Mouse (Mus musculus) hindbrain, embryonic 12.5 days (tissue): ENCODE measurements around the gene Usp37. TPM values are rescaled to one million over a fixed set of nuclear protein-coding genes. Genes with fewer than 3 reads are reported as not detected.
"Not testable (repeated sequence)": the region's sequence is repeated elsewhere in the genome, so short reads cannot be mapped to it uniquely, and the experiment has no call there.

ENCODE experiments used
- ATAC-seq: fragments of 200-750 bp; cut with Nextera tagmentation; 2 replicates; pipeline ENCODE4 v1.8.0; 2017; ENCODE audit warnings: moderate TSS enrichment; ENCODE audit not compliant: low FRiP score
- H3K27ac ChIP-seq: fragments of 300-500 bp; sonication (generic); 2 replicates; pipeline ENCODE4 v1.5.1; 2016; ENCODE audit warnings: mild to moderate bottlenecking
- H3K27me3 ChIP-seq: fragments of 300-500 bp; sonication (generic); 2 replicates; pipeline ENCODE4 v1.6.1; 2016; ENCODE audit warnings: mild to moderate bottlenecking
- H3K36me3 ChIP-seq: fragments of 300-500 bp; sonication (generic); 2 replicates; pipeline ENCODE4 v1.6.1; 2016; ENCODE audit warnings: mild to moderate bottlenecking
- H3K4me1 ChIP-seq: fragments of 300-500 bp; sonication (generic); 2 replicates; pipeline ENCODE4 v1.6.1; 2016
- H3K4me2 ChIP-seq: fragments of 300-500 bp; sonication (generic); replicated peaks from 2 replicates; pipeline ENCODE4 v1.6.1; 2016; ENCODE audit warnings: mild to moderate bottlenecking
- H3K4me3 ChIP-seq: fragments of 300-500 bp; sonication (generic); 2 replicates; pipeline ENCODE4 v1.5.1; 2016; ENCODE audit warnings: mild to moderate bottlenecking
- H3K9ac ChIP-seq: fragments of 300-500 bp; sonication (generic); 2 replicates; pipeline ENCODE4 v1.6.1; 2016; ENCODE audit warnings: mild to moderate bottlenecking, moderate library complexity
- H3K9me3 ChIP-seq: fragments of 300-500 bp; sonication (generic); replicated peaks from 2 replicates; pipeline ENCODE4 v1.6.1; 2016; ENCODE audit warnings: mild to moderate bottlenecking
- WGBS: fragments of 180-500 bp; shearing (Covaris S2); methylation state at CpG from one replicate; pipeline ENCODE4 v1.1.7; 2016; 5-methylcytosine and 5-hydroxymethylcytosine counted together
- polyA plus RNA-seq: library from polyadenylated mRNA; unstranded; fragments of >200 nt; fragmentation: Nextera tagmentation; extraction: Ambion mirVana; gene quantifications from 2 replicates; pipeline ENCODE4 v1.2.1, GENCODE M21; 2016

The Usp37 gene
- polyA plus RNA-seq, 1 experiment from 2014 or later, result 35.3 TPM

DNA sequence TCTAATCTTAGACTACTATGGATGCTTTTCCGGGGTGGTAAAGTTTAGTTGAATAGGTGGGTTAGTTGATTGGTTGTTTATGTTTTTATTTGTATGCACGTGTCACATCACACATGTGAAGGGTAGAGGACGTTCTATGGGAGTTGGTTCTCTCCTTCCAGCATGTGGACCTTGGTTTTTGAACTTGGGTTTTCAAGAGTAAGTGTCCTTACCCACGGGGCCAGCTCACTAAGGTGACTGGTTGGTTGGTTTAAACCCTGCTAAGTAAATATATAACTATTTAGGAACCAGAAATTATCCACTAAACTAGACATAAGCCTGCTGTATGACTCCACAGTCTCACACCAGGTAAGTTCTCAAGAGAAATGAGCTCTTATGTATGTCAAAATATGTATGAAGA, 19.3 kb downstream of the Usp37 start:
- Histone ChIP-seq H3K9me3 (no peaks in the 10 kb centered on the region), H3K4me2 (no peak overlapping the region), H3K4me3 (no peak overlapping the region), H3K36me3 (peaks cover 75% of the 10 kb centered on the region), H3K27me3 (no peaks in the 10 kb centered on the region), H3K27ac (no peak overlapping the region), H3K9ac (no peak overlapping the region), H3K4me1 (no peaks in the 10 kb centered on the region)
- ATAC-seq, result no peak
- WGBS, result 88% methylated on average over 4 of the region's 4 CpGs

DNA sequence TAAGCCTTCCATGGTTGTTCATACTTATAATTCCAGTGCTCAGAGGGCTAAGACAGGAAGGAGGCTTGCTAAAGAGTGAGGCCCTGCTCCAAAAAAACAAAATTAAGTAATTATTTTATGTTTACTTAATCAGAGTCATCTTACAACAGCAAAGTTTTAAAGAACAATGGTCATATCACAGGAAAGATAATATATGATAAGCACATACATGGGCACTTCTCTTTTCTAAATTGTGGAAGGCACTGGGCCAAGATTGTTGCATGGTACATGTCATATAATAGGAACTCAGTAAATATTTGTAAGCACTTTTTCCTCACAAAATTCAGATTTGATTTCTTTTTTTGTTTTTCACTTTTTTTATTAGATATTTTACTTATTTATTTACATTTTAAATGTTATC, 24.2 kb downstream of the Usp37 start:
- Histone ChIP-seq H3K27ac (no peak overlapping the region), H3K27me3 (no peaks in the 10 kb centered on the region), H3K4me2 (no peak overlapping the region), H3K36me3 (peaks cover 60% of the 10 kb centered on the region), H3K4me3 (no peak overlapping the region), H3K4me1 (no peaks in the 10 kb centered on the region), H3K9ac (no peak overlapping the region), H3K9me3 (no peaks in the 10 kb centered on the region)
- no peak for ATAC-seq

DNA sequence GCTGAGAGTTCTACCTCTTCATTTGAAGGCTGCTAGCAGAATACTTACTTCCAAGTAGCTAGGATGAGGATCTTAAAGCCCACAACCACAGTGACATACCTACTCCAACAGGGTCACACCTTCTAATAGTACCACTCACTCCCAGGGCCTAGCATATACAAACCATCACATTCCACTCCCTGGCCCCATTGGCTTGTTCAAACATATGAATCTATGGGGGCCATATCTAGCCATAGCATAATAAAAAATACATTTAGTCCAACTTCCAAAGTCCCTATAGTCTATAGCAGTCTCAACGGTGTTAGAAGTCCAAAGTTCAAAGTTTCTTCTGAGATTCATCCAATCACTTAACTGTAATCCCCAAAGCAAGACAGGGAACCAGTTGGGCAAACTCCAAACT, 31.1 kb downstream of the Usp37 start:
- not testable (repeated sequence) for H3K4me3 ChIP-seq, H3K9me3 ChIP-seq, H3K27me3 ChIP-seq, H3K9ac ChIP-seq, H3K4me2 ChIP-seq, H3K27ac ChIP-seq, ATAC-seq, H3K4me1 ChIP-seq
- H3K36me3 ChIP-seq, result peaks cover 11% of the 10 kb centered on the region; the same call in 1 of the 2 replicates
- 97% methylated on average over 1 of the region's 1 CpGs for WGBS

DNA sequence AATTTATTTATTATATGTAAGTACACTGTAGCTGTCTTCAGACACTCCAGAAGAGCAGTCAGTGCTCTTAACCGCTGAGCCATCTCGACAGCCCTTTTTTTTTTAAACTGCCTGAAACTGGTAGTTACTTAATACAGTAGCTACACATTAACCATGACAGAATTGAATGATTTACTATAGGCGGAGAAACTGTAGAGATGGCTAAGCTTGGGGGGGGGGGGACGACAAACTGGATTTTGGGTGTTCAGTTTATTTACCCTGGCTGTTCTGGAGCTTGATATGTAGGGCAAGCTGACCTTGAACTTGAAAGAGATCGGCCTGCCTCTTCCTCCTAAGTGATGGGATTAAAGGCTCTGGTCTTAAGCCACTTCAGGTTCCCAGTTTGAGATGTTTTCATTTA, 32.8 kb downstream of the Usp37 start:
- WGBS, result 98% methylated on average over 5 of the region's 5 CpGs
- Histone ChIP-seq H3K9ac (no peak overlapping the region), H3K4me3 (no peak overlapping the region), H3K27me3 (no peaks in the 10 kb centered on the region), H3K4me2 (no peak overlapping the region), H3K27ac (no peak overlapping the region), H3K9me3 (no peaks in the 10 kb centered on the region), H3K36me3 (0 out of 2 replicates have a peak, but pooled peaks cover 4% of the 10 kb centered on the region), H3K4me1 (peaks cover 23% of the 10 kb centered on the region)
- ATAC-seq, result no peak

DNA sequence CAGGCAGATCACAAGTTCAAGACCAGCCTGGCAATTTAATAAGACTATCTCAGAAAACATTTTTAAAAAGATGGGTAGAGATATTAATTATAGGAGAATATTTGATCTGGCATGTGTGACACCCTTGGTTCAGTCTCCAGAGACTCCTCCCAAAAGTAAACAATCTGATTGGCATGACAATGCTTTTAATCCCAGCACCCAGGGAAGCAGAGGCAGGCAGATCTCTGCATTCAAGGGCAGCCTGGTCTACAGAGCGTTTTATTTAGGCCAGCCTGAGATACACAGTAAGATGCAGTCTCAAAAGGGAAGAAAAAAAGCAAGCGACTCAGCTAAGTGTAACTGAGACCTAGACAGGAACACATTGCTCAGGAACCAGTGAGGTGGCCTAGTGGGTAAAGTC, 36.3 kb downstream of the Usp37 start:
- H3K4me3 ChIP-seq, result 0 out of 2 replicates have a peak overlapping the region, but pooled peaks have one; percentile 91
- no peaks in the 10 kb centered on the region for H3K36me3 ChIP-seq
- 97% methylated on average over 2 of the region's 2 CpGs for WGBS
- no peak for ATAC-seq
- H3K9me3 ChIP-seq, result no peaks in the 10 kb centered on the region
- no peak overlapping the region for H3K27ac ChIP-seq
- H3K27me3 ChIP-seq, result no peaks in the 10 kb centered on the region
- H3K9ac ChIP-seq, result no peak overlapping the region
- H3K4me1 ChIP-seq, result peaks cover 32% of the 10 kb centered on the region
- peak overlapping the region; percentile 65 for H3K4me2 ChIP-seq

DNA sequence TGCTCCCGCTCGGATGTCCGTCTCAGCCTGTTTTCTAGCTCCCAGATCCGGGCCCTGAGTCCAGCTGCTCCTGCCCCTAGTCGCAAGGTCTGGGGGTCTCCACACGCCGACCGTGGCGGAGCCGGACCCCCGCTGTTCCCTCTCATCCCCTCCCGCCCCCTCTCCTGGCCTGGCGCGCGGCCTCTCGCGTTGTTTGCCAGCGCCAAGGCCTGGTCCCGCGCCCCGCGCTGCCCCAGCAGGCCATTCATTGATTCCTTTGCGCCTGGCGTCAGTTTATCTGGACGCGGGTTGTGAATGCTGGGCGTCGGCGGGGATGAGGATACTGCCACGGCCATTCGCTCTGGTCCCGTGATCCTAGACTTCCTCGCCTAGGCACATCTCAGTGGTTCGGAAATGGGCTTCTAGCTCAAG, 37.6 kb downstream of the Usp37 start:
- Histone ChIP-seq H3K9me3 (no peaks in the 10 kb centered on the region), H3K4me3 (peak overlapping the region; percentile 91), H3K4me1 (peaks cover 32% of the 10 kb centered on the region), H3K27me3 (no peaks in the 10 kb centered on the region), H3K27ac (peak overlapping the region; percentile 92), H3K9ac (peak overlapping the region; percentile 94), H3K4me2 (peak overlapping the region; percentile 65), H3K36me3 (no peaks in the 10 kb centered on the region)
- 0% methylated on average over 32 of the region's 34 CpGs for WGBS
- ATAC-seq, result no peak; the same call in 1 of the 2 replicates

DNA sequence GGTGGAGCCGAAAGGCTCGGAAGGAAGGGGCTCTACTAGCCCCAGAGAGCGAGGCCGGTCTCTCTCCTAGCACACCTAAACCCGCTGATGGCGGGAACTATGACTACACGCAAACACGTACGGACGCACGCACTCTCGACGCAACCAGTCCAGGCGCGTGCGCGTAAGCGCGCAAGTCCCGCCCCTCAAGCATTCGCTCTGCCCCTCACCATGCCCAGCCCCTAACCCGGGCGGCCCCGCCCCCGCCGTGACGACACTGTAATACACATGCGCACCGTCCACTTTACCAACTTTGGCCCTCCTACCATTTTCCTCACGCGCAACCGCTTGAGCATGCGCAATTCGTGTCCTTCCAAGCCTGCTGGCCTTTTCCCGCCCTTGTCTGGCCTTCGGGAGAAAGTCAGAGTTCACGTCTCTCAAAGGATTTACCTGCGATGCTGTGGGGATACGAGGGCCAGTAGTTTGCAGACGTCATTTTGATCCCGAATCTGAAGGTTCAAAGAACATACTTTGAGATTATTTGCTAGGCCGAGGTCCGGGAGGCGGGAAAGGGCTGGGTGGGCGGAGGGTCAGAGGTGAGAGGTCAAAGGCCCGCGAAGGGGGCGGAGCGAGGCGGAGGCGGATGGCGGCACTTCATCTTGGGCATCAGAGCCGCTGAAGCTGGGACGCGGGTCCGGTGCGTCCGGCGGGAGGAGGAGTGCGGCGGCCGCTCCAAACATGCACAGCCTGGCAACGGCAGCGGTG, 38.2 kb downstream of the Usp37 start, which contains the start of gene Cnot9:
Gene Cnot9, plus strand, starts transcription at position 338 of the 744 bp plus-strand sequence.
- peak within 1 kb of the TSS; percentile 92 for H3K27ac ChIP-seq
- H3K36me3 ChIP-seq, result no peaks in the 10 kb centered on the region
- H3K9me3 ChIP-seq, result no peaks in the 10 kb centered on the region
- WGBS, result under 1% methylated on average over 62 of the region's 64 CpGs
- H3K27me3 ChIP-seq, result no peaks in the 10 kb centered on the region
- peaks cover 32% of the 10 kb centered on the region for H3K4me1 ChIP-seq
- ATAC-seq, result peak; percentile 100
- peak within 1 kb of the TSS; percentile 94 for H3K9ac ChIP-seq
- peak within 1 kb of the TSS; percentile 91 for H3K4me3 ChIP-seq
- H3K4me2 ChIP-seq, result peak within 1 kb of the TSS; percentile 65

DNA sequence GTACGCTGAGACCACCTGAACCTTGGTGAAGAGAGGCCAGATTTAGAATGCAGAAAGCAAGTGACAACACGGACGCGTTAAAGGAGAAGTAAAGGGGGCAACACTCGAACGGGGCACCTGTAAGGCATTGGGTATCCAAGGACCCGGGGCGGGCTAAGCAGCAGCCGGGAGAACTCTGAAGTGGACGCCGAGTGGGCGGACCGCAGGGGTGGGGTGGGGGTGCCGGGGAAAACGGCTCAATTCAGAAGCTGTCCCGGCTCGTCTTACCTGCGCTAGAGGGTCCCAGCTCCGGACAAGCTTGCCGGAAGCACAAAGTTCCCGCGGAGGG, 38.7 kb downstream of the Usp37 start:
- no peaks in the 10 kb centered on the region for H3K36me3 ChIP-seq
- H3K9me3 ChIP-seq, result no peaks in the 10 kb centered on the region
- ATAC-seq, result no peak
- peak overlapping the region; percentile 65 for H3K4me2 ChIP-seq
- no peaks in the 10 kb centered on the region for H3K27me3 ChIP-seq
- 2% methylated on average over 22 of the region's 22 CpGs for WGBS
- peaks cover 32% of the 10 kb centered on the region for H3K4me1 ChIP-seq
- peak overlapping the region; percentile 70; the same call in 1 of the 2 replicates for H3K27ac ChIP-seq
- H3K4me3 ChIP-seq, result peak overlapping the region; percentile 91
- peak overlapping the region; percentile 80 for H3K9ac ChIP-seq

DNA sequence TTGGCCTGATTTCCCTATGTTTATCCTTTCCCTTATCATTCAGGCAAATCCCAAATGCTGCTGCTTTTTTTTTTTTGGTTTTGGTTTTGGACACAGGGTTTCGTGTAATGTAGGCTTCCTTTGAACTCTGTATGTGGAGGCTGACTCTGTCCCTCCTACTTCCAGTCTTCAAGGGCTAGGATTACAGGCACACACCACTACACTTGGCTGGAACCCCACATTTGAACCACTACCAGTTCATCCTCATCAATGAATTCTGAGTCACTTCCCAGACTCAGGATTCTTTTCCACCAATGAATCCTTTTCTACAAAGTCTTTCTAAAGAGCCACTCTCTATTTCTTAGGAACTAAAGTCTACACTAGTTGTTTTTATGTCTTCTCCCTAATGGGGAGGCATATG, 43.0 kb downstream of the Usp37 start:
- Histone ChIP-seq H3K9ac (no peak overlapping the region), H3K9me3 (no peaks in the 10 kb centered on the region), H3K36me3 (0 out of 2 replicates have a peak, but pooled peaks cover 3% of the 10 kb centered on the region), H3K4me1 (peaks cover 9% of the 10 kb centered on the region), H3K27me3 (no peaks in the 10 kb centered on the region), H3K4me3 (no peak overlapping the region), H3K27ac (no peak overlapping the region), H3K4me2 (no peak overlapping the region)
- ATAC-seq, result no peak
- WGBS, result 88% methylated on average over 1 of the region's 1 CpGs

DNA sequence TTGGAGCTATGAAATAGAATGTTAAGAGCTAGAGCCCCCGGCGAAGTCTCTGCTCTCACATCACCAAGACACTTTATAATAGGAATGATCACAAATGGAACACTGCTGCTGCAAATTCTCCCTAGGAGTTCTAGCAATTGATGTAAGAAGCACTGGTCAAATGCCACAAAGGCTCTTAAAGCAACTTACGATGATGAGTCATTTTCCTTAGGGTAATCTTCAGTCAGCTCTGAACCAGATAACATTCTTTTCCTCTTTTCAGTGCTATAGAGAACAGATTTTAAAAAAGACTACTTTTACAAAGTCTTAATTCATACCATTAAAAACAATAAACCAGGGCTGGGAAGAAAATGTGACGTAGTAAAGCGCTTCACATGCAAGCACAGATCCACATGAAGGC, 58.3 kb downstream of the Usp37 start:
- Histone ChIP-seq H3K9me3 (no peaks in the 10 kb centered on the region), H3K9ac (no peak overlapping the region), H3K4me1 (no peaks in the 10 kb centered on the region), H3K4me2 (no peak overlapping the region), H3K36me3 (peaks cover 59% of the 10 kb centered on the region), H3K27me3 (no peaks in the 10 kb centered on the region), H3K4me3 (no peak overlapping the region), H3K27ac (no peak overlapping the region)
- WGBS, result 97% methylated on average over 5 of the region's 5 CpGs
- no peak for ATAC-seq

DNA sequence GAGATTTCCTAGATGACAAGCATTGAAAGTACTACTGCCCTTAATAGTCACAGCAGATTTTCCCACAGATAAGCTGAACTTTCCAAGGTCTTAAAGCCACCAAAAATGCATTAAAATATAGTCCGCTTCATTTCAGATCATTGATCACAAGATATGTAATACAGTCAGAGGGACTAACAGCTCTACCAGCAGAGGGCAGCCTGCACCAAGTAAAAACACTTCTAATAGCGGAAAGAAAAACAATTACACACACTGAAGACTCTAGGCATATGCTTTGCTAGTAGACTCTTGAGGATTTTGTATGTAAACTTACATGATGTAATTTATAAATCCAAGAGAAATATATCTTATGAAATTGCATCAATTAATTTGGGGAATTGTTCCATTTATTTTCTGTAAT, 83.8 kb downstream of the Usp37 start:
- Histone ChIP-seq H3K27me3 (no peaks in the 10 kb centered on the region), H3K4me1 (no peaks in the 10 kb centered on the region), H3K4me2 (no peak overlapping the region), H3K9me3 (no peaks in the 10 kb centered on the region), H3K27ac (no peak overlapping the region), H3K4me3 (no peak overlapping the region), H3K36me3 (peaks cover 42% of the 10 kb centered on the region), H3K9ac (no peak overlapping the region)
- ATAC-seq, result no peak
- WGBS, result 80% methylated on average over 2 of the region's 2 CpGs

DNA sequence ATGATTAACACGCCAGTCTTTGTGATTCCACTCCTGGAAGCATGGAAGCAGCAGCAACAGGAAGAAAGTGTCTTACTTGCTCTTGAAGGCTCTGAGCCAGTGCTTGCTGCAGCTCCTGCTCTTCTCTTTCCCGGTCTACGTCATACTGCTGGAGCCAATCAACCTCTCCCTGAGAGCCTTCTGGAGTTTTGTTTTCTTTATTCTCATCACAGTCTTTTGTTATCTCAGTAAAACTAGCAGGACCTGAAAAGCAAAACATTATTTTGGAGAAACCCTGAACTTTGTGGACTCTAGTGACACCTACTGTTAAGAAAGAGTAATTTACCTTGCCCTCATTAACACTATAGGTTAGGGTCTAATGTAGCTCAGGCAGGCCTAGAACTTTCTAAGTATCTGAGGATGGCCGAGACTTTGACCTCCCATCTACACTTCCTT, 91.5 kb downstream of the Usp37 start:
- Histone ChIP-seq H3K4me2 (no peak overlapping the region), H3K27ac (no peak overlapping the region), H3K9ac (no peak overlapping the region), H3K27me3 (no peaks in the 10 kb centered on the region), H3K4me1 (no peaks in the 10 kb centered on the region), H3K9me3 (no peaks in the 10 kb centered on the region), H3K4me3 (no peak overlapping the region), H3K36me3 (peaks cover 71% of the 10 kb centered on the region)
- no peak for ATAC-seq
- 70% methylated on average over 4 of the region's 4 CpGs for WGBS

DNA sequence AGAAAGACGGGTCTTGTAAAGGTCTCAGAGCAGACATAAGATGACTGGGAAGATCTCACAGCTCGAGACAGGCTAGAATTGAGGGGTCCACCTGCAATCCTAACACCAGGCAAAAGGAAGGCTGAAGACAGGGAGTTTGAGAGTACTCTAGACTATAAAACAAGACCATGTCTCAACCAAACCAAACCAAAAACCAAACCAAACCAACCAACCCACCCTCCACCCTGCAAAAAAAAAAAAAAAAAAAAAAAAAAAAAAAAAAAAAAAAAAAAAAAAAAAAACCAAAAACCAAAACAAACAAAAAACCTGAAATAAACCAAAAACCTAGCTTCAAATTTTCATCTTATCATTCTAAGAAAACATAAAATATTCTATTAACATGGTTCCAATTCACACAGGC, 99.5 kb downstream of the Usp37 start:
- WGBS, result 94% methylated on average over 2 of the region's 2 CpGs
- no peak for ATAC-seq
- Histone ChIP-seq H3K27me3 (no peaks in the 10 kb centered on the region), H3K9me3 (no peaks in the 10 kb centered on the region), H3K4me1 (no peaks in the 10 kb centered on the region), H3K27ac (no peak overlapping the region), H3K9ac (no peak overlapping the region), H3K4me3 (no peak overlapping the region), H3K4me2 (no peak overlapping the region), H3K36me3 (peaks cover 51% of the 10 kb centered on the region)
